Mouse (Mus musculus) midbrain, postnatal 0 days (tissue): ENCODE measurements around the gene Cish. TPM values are rescaled to one million over a fixed set of nuclear protein-coding genes. Genes with fewer than 3 reads are reported as not detected.
"Not testable (repeated sequence)": the region's sequence is repeated elsewhere in the genome, so short reads cannot be mapped to it uniquely, and the experiment has no call there.

ENCODE experiments used
- ATAC-seq: fragments of 200-750 bp; cut with Nextera tagmentation; 2 replicates; pipeline ENCODE4 v1.8.0; 2017; ENCODE audit warnings: moderate number of reproducible peaks, mild to moderate bottlenecking, moderate TSS enrichment, moderate library complexity; ENCODE audit not compliant: low FRiP score
- DNase-seq: peaks from one replicate; pipeline ENCODE4 v3.0.0-alpha.2; 2015; ENCODE audit warnings: low spot score
- H3K27ac ChIP-seq: fragments of 300-500 bp; sonication (generic); 2 replicates; pipeline ENCODE4 v1.5.1; 2014; ENCODE audit warnings: low read depth, mild to moderate bottlenecking, low read length, mixed read lengths
- H3K27me3 ChIP-seq: fragments of 300-500 bp; sonication (generic); 2 replicates; pipeline ENCODE4 v1.6.1; 2014; ENCODE audit warnings: low read length, control low read depth, mixed read lengths; ENCODE audit not compliant: insufficient read depth
- H3K36me3 ChIP-seq: fragments of 300-500 bp; sonication (generic); 2 replicates; pipeline ENCODE4 v1.6.1; 2014; ENCODE audit warnings: low read length, control low read depth, mixed read lengths; ENCODE audit not compliant: insufficient read depth
- H3K4me1 ChIP-seq: fragments of 300-500 bp; sonication (generic); 2 replicates; pipeline ENCODE4 v1.6.1; 2014; ENCODE audit warnings: mild to moderate bottlenecking, control low read depth, antibody characterized with exemption, low read length, mixed read lengths; ENCODE audit not compliant: insufficient read depth
- H3K4me2 ChIP-seq: fragments of 300-500 bp; sonication (generic); 2 replicates; pipeline ENCODE4 v1.6.1; 2014; ENCODE audit warnings: low read depth, mild to moderate bottlenecking, low read length, mixed read lengths; ENCODE audit not compliant: poor library complexity, severe bottlenecking
- H3K4me3 ChIP-seq: fragments of 300-500 bp; sonication (generic); 2 replicates; pipeline ENCODE4 v1.5.1; 2014; ENCODE audit warnings: low read depth, mild to moderate bottlenecking, low read length, moderate library complexity
- H3K9ac ChIP-seq: fragments of 300-500 bp; sonication (generic); replicated peaks from 2 replicates; pipeline ENCODE4 v1.6.1; 2014; ENCODE audit warnings: mild to moderate bottlenecking, low read length, moderate library complexity, mixed read lengths; ENCODE audit not compliant: poor library complexity, severe bottlenecking
- H3K9me3 ChIP-seq: fragments of 300-500 bp; sonication (generic); 2 replicates; pipeline ENCODE4 v1.6.1; 2016; ENCODE audit warnings: low read length, control low read depth
- CTCF ChIP-seq: IDR thresholded peaks from 2 replicates; pipeline ENCODE4 v1.5.1; 2016; ENCODE audit warnings: antibody characterized with exemption, mild to moderate bottlenecking
- WGBS: fragments of 180-500 bp; shearing (Covaris S2); extraction: QIAGEN DNeasy Blood & Tissue Kit; methylation state at CpG from one replicate; pipeline ENCODE4 v1.1.7; 2014; 5-methylcytosine and 5-hydroxymethylcytosine counted together
- polyA plus RNA-seq: library from polyadenylated mRNA; unstranded; fragments of >200 nt; fragmentation: Nextera tagmentation; extraction: Ambion mirVana; gene quantifications from 2 replicates; pipeline ENCODE4 v1.2.1, GENCODE M21; 2015
- total RNA-seq: library from RNA; depleted of rRNA; stranded (reverse); fragments of >200 nt; gene quantifications from 2 replicates; pipeline ENCODE4 v1.2.3, GENCODE M21; 2014

The Cish gene
- total and polyA plus RNA-seq, 2 experiments from 2014 or later, result 6.0 to 6.7 TPM

- no peak overlapping the region for H3K4me3 ChIP-seq
- H3K27me3 ChIP-seq, result no peaks in the 10 kb centered on the region
- WGBS, result 72% methylated on average over 13 of the region's 13 CpGs
- H3K4me2 ChIP-seq, result no peak overlapping the region
- H3K9me3 ChIP-seq, result no peaks in the 10 kb centered on the region
- H3K27ac ChIP-seq, result no peak overlapping the region
- no peaks in the 10 kb centered on the region for H3K4me1 ChIP-seq
- no peak for ATAC-seq
- TF ChIP-seq CTCF, result no peak
- no peak for DNase-seq
- peaks cover 8% of the 10 kb centered on the region for H3K36me3 ChIP-seq
- H3K9ac ChIP-seq, result no peak overlapping the region
These were observed 10.0 kb downstream of the Cish start for GRCm38 (mm10) chr9:107305601-107306542.

- not testable (repeated sequence) for ATAC-seq, H3K4me1 ChIP-seq
These were observed 10.8 kb downstream of the Cish start for GRCm38 (mm10) chr9:107306673-107307072.

GRCm38 (mm10) chr9:107307099-107307872 is 11.5 kb downstream of the Cish start:
- no peak for TF ChIP-seq CTCF
- no peak overlapping the region for H3K9ac ChIP-seq

More at GRCm38 (mm10) chr9:107306673-107307072, 10.8 kb downstream of the Cish start:
- H3K4me2 ChIP-seq, H3K27me3 ChIP-seq, H3K9ac ChIP-seq, H3K27ac ChIP-seq, H3K4me3 ChIP-seq, H3K36me3 ChIP-seq, H3K9me3 ChIP-seq, DNase-seq: not testable (repeated sequence)
- 100% methylated on average over 1 of the region's 1 CpGs for WGBS

GRCm38 (mm10) chr9:107307886-107308285 is 12.1 kb downstream of the Cish start:
- no peak for ATAC-seq
- Histone ChIP-seq H3K4me1 (no peaks in the 10 kb centered on the region), H3K4me3 (no peak overlapping the region), H3K4me2 (no peak overlapping the region), H3K27ac (no peak overlapping the region), H3K9me3 (no peaks in the 10 kb centered on the region), H3K36me3 (no peaks in the 10 kb centered on the region), H3K27me3 (no peaks in the 10 kb centered on the region), H3K9ac (no peak overlapping the region)
- DNase-seq, result no peak
- no peak for TF ChIP-seq CTCF
- 70% methylated on average over 12 of the region's 12 CpGs for WGBS

More at GRCm38 (mm10) chr9:107307099-107307872, 11.5 kb downstream of the Cish start:
- 92% methylated on average over 11 of the region's 11 CpGs for WGBS
- H3K36me3 ChIP-seq, result no peaks in the 10 kb centered on the region; the same call in 1 of the 2 replicates
- H3K4me1 ChIP-seq, result no peaks in the 10 kb centered on the region
- ATAC-seq (no peak), DNase-seq (no peak)
- no peak overlapping the region for H3K27ac ChIP-seq
- no peaks in the 10 kb centered on the region for H3K27me3 ChIP-seq
- H3K4me2 ChIP-seq, result no peak overlapping the region
- no peaks in the 10 kb centered on the region for H3K9me3 ChIP-seq
- no peak overlapping the region for H3K4me3 ChIP-seq

- TF ChIP-seq CTCF, result no peak
- Histone ChIP-seq H3K9ac (no peak overlapping the region), H3K4me1 (no peaks in the 10 kb centered on the region), H3K4me2 (no peak overlapping the region), H3K36me3 (no peaks in the 10 kb centered on the region), H3K27ac (no peak overlapping the region), H3K27me3 (no peaks in the 10 kb centered on the region), H3K4me3 (no peak overlapping the region), H3K9me3 (no peaks in the 10 kb centered on the region)
- DNase-seq (no peak), ATAC-seq (no peak)
- 90% methylated on average over 9 of the region's 9 CpGs for WGBS
These were observed 12.6 kb downstream of the Cish start for GRCm38 (mm10) chr9:107308346-107309000.
